Mouse (Mus musculus) embryonic facial prominence, embryonic 11.5 days (tissue): ENCODE results near the gene Sypl2. TPM values are rescaled to one million over a fixed set of nuclear protein-coding genes. Genes with fewer than 3 reads are reported as not detected.
"Not testable (repeated sequence)": the region's sequence is repeated elsewhere in the genome, so short reads cannot be mapped to it uniquely, and the experiment has no call there.

ENCODE experiments used
- ATAC-seq: fragments of 200-750 bp; cut with Nextera tagmentation; replicated peaks from 2 replicates; pipeline ENCODE4 v1.8.0; 2017; ENCODE audit warnings: low read depth; ENCODE audit not compliant: insufficient number of reproducible peaks, low FRiP score, low TSS enrichment
- DNase-seq: peaks from one replicate; pipeline ENCODE4 v3.0.0-alpha.2; 2015; ENCODE audit warnings: low spot score
- H3K27ac ChIP-seq: fragments of 300-500 bp; sonication (generic); replicated peaks from 2 replicates; pipeline ENCODE4 v1.5.1; 2014; ENCODE audit warnings: mild to moderate bottlenecking, low read depth, low read length, control low read depth
- H3K27me3 ChIP-seq: fragments of 300-500 bp; sonication (generic); 2 replicates; pipeline ENCODE4 v1.6.1; 2014; ENCODE audit warnings: mild to moderate bottlenecking, low read length, moderate library complexity, mixed read lengths; ENCODE audit not compliant: control insufficient read depth, insufficient read depth
- H3K36me3 ChIP-seq: fragments of 300-500 bp; sonication (generic); replicated peaks from 2 replicates; pipeline ENCODE4 v1.6.1; 2014; ENCODE audit warnings: low read depth, mild to moderate bottlenecking, low read length, moderate library complexity, mixed read lengths; ENCODE audit not compliant: control insufficient read depth, insufficient read depth
- H3K4me1 ChIP-seq: fragments of 300-500 bp; sonication (generic); 2 replicates; pipeline ENCODE4 v1.6.1; 2014; ENCODE audit warnings: low read length, mixed read lengths; ENCODE audit not compliant: control insufficient read depth, insufficient read depth
- H3K4me2 ChIP-seq: fragments of 300-500 bp; sonication (generic); 2 replicates; pipeline ENCODE4 v1.6.1; 2014; ENCODE audit warnings: low read depth, mild to moderate bottlenecking, control low read depth, low read length, moderate library complexity
- H3K4me3 ChIP-seq: fragments of 300-500 bp; sonication (generic); 2 replicates; pipeline ENCODE4 v1.5.1; 2014; ENCODE audit warnings: low read depth, low read length, control low read depth
- H3K9ac ChIP-seq: fragments of 300-500 bp; sonication (generic); replicated peaks from 2 replicates; pipeline ENCODE4 v1.6.1; 2014; ENCODE audit warnings: mild to moderate bottlenecking, control low read depth, low read length
- H3K9me3 ChIP-seq: fragments of 300-500 bp; sonication (generic); replicated peaks from 2 replicates; pipeline ENCODE4 v1.6.1; 2016; ENCODE audit warnings: mild to moderate bottlenecking, low read length, inconsistent platforms, mixed read lengths; ENCODE audit not compliant: control insufficient read depth
- WGBS: fragments of 180-500 bp; shearing (Covaris S2); extraction: QIAGEN DNeasy Blood & Tissue Kit; methylation state at CpG from one replicate; pipeline ENCODE4 v1.1.7; 2014; 5-methylcytosine and 5-hydroxymethylcytosine counted together
- polyA plus RNA-seq: library from polyadenylated mRNA; unstranded; fragments of >200 nt; fragmentation: Nextera tagmentation; extraction: Ambion mirVana; gene quantifications from 2 replicates; pipeline ENCODE4 v1.2.1, GENCODE M21; 2014

Gene Sypl2
- polyA plus RNA-seq, result 0.95 and 1.1 TPM in 2 replicates

DNA sequence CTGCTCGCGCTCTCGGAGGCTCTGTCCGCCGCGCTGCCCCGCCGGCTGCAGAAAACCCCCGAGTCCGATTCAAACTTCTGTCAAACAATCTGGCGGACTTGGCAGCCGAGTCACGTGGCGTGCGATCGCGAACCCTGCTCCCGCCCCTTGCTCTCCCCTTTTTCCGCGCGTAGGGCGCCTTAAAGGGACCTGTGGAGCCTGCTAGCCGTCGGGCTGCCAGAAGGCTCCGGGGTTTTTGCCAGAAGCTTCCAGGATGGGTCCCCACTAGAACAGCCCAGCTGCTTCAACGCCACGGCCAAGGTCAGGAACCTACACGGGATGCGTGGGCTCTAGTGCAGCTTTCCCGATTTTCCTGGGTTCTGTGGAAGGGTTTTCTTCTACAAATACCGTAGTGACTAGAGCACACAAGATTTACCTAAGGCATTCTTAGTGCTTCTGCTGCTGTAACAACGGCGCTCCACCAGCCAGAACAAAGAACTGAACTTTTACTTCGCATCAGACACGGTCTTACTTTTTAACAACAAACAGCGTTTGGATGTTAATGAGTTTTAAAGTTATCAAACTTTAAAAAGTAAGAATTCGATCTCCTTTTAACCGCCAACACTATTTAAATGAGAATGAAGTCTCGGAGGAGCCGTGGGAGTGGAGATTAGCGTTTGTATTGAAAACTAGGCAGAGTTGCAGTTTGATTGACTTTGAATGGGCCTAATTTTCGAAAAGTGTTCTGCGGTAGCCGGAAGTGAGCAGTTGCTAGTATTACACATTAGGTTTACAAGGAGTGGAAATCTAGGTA, at the start of gene Sypl2:
Gene Sypl2, minus strand, starts transcription at position 91 of the 793 bp plus-strand sequence.
- peak within 1 kb of the TSS; percentile 46 for H3K4me3 ChIP-seq
- no peaks in the 10 kb centered on the region for H3K4me1 ChIP-seq
- peaks cover 26% of the 10 kb centered on the region for H3K27me3 ChIP-seq
- peak; percentile 73 for DNase-seq
- H3K4me2 ChIP-seq, result peak within 1 kb of the TSS; percentile 59
- H3K27ac ChIP-seq, result no peak within 1 kb of the TSS
- no peaks in the 10 kb centered on the region for H3K36me3 ChIP-seq
- peak within 1 kb of the TSS; percentile 47 for H3K9ac ChIP-seq
- 3% methylated on average over 44 of the region's 44 CpGs for WGBS
- ATAC-seq, result peak; percentile 53
- H3K9me3 ChIP-seq, result no peaks in the 10 kb centered on the region

DNA sequence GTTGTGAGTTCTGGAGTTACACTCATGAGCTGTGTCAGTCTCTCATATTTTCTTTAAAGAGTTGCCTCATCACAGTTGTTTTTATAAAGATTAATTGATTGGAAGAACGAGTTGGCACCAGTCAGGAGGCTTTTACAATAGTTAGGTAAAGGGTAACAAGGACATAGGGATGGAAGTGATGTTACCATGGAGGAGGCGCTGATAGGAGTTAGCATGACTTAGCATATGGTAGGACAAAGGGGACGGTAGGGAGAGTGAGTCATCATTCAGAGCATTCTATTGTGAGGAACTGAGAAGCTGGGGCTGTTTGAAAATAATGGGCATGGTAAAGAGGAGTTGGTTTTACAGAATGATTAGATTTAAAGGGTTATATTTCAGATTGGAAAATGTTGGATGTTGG, 32.9 kb upstream of the Sypl2 start:
- no peak overlapping the region for H3K4me3 ChIP-seq
- no peak for DNase-seq
- ATAC-seq, result no peak
- peaks cover 3% of the 10 kb centered on the region; the same call in 1 of the 2 replicates for H3K36me3 ChIP-seq
- no peaks in the 10 kb centered on the region for H3K4me1 ChIP-seq
- no peak overlapping the region for H3K27ac ChIP-seq
- no peaks in the 10 kb centered on the region for H3K9me3 ChIP-seq
- WGBS, result 78% methylated on average over 3 of the region's 3 CpGs
- no peak overlapping the region for H3K4me2 ChIP-seq
- H3K9ac ChIP-seq, result no peak overlapping the region
- no peaks in the 10 kb centered on the region for H3K27me3 ChIP-seq

DNA sequence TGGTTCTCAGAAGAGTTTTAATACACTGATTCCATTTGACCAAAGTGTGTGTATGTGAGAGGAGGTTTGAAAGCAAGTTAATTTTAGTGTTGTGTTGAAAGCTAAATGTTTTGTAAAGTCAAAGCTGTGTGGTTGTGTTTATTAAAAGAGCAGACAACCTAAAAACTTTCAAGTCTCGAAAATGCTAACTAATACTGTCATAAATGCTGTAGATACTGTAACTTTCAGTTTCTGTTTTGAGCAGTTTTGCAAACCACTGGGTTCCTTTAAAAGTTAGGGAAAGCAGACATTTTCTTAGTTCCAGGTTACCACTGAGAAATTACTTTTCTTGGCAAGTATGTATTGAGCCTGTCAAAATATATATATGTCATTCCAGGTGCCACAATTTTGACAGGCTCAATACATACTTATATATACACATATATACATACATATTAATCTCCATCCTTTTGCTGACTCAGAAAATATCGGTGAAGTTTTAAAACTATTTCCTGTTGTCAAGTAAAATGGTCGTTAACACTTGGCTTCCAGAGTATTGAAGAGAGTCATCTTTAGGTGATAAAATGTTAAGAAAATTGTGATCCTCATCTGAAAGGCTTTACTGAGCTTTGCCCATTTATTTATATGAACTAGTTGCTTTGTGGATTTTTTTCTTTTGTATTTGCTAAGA, 31.5 kb upstream of the Sypl2 start:
- ATAC-seq, result no peak
- 77% methylated on average over 3 of the region's 3 CpGs for WGBS
- no peak overlapping the region for H3K27ac ChIP-seq

DNA sequence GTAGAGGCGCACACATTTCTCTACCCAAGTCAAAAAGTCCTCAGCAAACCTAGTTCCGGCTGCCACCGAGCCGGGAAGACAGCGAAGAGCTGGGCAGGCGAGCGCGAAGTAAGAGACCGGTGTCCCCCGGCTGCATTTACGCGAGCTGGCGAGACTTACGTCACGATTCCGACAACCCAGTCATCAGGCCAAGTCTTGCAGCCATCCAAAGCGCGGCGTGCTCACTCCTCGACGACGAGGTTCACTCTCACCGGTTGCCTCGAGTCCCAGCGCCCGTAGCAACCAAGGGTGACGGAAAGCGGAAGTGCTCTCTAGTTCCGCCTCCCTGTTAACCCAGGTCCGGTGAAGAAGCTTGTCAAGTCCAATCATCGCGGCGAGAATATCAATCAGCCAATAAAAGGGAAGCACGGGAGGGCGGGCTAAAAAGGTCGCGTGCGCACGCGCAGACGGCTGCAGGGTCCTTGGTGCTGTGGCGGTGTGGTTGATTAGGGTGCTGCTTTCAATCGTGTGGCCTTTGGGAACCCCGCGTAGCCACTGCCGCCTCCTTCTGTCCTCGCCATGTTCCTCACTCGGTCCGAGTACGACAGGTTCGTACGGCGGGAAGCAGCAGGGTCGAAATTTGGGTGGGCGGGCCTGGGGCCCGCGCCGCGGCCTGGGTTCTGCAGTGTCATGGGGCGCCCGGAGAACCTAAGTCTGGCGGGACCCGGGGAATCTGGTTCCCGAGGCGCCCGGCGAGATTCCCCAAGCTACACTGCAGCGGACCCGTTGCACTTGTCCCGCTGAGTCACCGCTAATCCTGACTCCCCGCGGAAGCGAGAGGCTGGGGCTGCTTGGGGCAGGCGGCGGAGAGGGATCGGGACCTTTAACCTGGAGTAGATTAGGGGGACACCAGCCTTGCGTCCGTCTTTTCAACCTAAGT, 30.5 kb upstream of the Sypl2 start, which contains the start of gene Psma5:
Gene Psma5, plus strand, starts transcription at position 208 of the 919 bp plus-strand sequence.
- DNase-seq (peak; percentile 99), ATAC-seq (peak; percentile 99)
- Histone ChIP-seq H3K27ac (no peak within 1 kb of the TSS; the same call in 1 of the 2 replicates), H3K9ac (peak within 1 kb of the TSS; percentile 77), H3K4me3 (peak within 1 kb of the TSS; percentile 93), H3K9me3 (no peaks in the 10 kb centered on the region), H3K4me2 (peak within 1 kb of the TSS; percentile 61), H3K27me3 (no peaks in the 10 kb centered on the region), H3K36me3 (no peaks in the 10 kb centered on the region), H3K4me1 (no peaks in the 10 kb centered on the region)
- WGBS, result under 1% methylated on average over 79 of the region's 79 CpGs

More for the DNA sequence above, 31.5 kb upstream of the Sypl2 start:
- Histone ChIP-seq H3K4me3 (peak overlapping the region; percentile 93), H3K4me1 (no peaks in the 10 kb centered on the region), H3K27me3 (no peaks in the 10 kb centered on the region), H3K9me3 (no peaks in the 10 kb centered on the region), H3K4me2 (peak overlapping the region; percentile 61), H3K36me3 (0 out of 2 replicates have a peak, but pooled peaks cover under 1% of the 10 kb centered on the region), H3K9ac (peak overlapping the region; percentile 77)
- no peak for DNase-seq

DNA sequence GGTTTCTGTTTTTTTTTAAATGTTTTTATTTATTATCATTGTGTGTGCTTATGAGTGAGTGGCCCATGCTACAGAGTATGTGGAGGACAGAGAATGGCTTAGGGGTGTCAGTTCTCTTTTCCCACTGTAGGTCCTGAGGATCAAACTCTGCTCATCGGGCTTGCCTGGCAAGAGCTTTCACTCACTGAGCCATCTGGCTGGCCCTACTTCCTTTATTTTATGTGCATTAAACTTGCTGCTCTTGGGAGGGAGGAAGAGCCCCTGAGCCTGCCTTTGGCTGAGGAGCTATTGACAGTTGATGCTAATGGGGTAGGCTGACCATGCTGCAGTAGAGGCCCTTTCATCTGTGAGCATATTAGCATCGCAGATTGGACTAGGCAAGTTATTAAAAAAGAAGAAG, 20.4 kb upstream of the Sypl2 start:
- Histone ChIP-seq H3K9ac (no peak overlapping the region), H3K27ac (no peak overlapping the region), H3K4me1 (no peaks in the 10 kb centered on the region), H3K4me2 (no peak overlapping the region), H3K36me3 (no peaks in the 10 kb centered on the region), H3K9me3 (no peaks in the 10 kb centered on the region), H3K4me3 (no peak overlapping the region), H3K27me3 (no peaks in the 10 kb centered on the region)
- DNase-seq (no peak), ATAC-seq (no peak)
- WGBS, result 94% methylated on average over 2 of the region's 2 CpGs

DNA sequence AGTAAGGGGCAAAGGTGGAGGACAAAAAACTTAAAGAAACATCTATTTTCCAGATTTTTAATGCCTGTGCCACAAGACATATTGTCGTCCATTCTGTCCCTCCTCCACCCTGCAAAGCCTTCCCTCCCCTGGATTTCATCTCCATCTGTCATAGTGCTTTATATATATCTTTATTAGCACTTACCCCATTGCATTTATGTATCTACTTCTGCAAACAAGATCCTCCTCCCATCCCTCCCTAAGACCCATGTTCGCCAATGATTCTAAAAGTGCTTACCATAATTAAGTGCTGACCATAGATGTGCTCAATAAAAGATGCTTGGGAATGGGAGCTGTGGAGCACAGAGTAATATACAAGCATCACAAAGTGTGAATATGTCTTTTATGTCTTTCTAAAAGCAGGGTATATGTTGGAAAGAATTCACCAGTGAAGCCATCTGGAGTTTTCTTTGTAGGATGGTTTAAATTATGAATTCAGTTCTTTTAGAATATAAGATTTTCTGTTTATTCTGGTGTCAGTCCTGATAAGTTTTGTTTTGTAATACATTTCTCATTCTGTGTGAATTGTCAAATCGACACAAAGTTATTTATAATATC, 14.9 kb upstream of the Sypl2 start:
- no peaks in the 10 kb centered on the region for H3K4me1 ChIP-seq
- no peak overlapping the region for H3K9ac ChIP-seq
- 93% methylated on average over 3 of the region's 3 CpGs for WGBS
- H3K4me2 ChIP-seq, result no peak overlapping the region
- no peak overlapping the region for H3K27ac ChIP-seq
- no peaks in the 10 kb centered on the region for H3K27me3 ChIP-seq
- H3K4me3 ChIP-seq, result no peak overlapping the region
- H3K36me3 ChIP-seq, result no peaks in the 10 kb centered on the region
- H3K9me3 ChIP-seq, result no peaks in the 10 kb centered on the region
- DNase-seq (no peak), ATAC-seq (no peak)

DNA sequence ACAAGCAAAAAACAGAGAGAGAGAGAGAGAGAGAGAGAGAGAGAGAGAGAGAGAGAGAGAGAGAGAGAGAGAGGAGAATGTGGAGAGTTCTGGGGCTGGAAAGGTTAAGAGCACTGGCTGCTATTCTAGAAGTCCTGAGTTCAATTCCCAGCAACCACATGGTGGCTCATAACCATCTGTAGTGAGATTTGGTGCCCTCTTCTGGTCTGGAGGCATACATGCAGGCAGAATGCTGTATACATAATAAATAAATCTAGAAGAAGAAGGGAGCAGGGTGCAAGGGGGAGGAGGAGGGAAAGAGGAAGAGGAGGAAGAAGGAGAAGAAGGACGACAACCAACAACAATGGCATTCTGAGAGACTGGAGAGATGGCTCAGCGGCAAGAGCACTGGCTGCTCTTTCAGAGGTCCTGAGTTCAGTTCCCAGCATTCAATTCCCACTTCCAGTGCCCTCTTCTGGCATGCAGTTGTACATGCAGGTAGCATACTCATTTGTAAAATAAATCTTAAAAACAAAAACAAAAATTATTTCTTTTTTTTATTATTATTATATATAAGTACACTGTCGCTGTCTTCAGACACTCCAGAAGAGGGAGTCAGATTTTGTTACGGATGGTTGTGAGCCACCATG, 11.1 kb upstream of the Sypl2 start:
- not testable (repeated sequence) for H3K4me1 ChIP-seq, H3K4me3 ChIP-seq, DNase-seq, H3K27me3 ChIP-seq, H3K9ac ChIP-seq, H3K36me3 ChIP-seq, H3K27ac ChIP-seq, ATAC-seq, H3K9me3 ChIP-seq, H3K4me2 ChIP-seq
- WGBS, result 85% methylated on average over 4 of the region's 4 CpGs
